Mouse (Mus musculus): ENCODE measurements around the gene Ccdc57. TPM values are rescaled to one million over a fixed set of nuclear protein-coding genes. Genes with fewer than 3 reads are reported as not detected.

The Ccdc57 gene
- polyA plus RNA-seq, 1 experiment from 2014 or later, result 1.1 TPM

DNA sequence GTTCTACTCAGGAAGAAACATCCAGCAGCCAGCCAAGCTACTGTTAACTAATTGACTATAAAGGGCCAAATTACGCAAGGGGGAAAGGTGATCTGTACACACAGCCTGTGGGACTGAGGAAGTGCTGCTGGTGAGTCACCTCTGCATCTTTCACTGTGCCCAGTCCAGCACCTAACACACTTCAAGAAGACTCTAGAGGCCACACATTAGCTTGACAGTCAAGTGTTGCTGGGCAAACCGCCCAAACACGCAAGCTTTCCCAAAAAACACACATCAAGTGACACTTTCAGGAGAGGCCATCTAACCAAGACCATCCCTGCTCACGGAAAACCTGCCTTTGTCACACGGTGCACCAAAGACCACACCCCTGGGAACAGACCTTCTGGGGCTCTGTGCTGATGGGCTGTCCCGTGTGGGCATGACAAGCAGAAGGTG lies 34.5 kb downstream of the Ccdc57 start:
- ATAC-seq (ENCODE audit: low FRiP score, low TSS enrichment), result peak; percentile 68
- Histone ChIP-seq H3K9ac (ENCODE audit: low read length) (no peak overlapping the region), H3K9me3 (ENCODE audit: control insufficient read depth, low read length) (no peaks in the 10 kb centered on the region), H3K27ac (replicated peaks) (no peak overlapping the region), H3K4me3 (ENCODE audit: low read depth, low read length) (no peak overlapping the region), H3K27me3 (ENCODE audit: control insufficient read depth, insufficient read depth, low read length) (no peaks in the 10 kb centered on the region), H3K4me1 (replicated peaks; ENCODE audit: control insufficient read depth, insufficient read depth) (no peaks in the 10 kb centered on the region), H3K36me3 (ENCODE audit: control insufficient read depth, insufficient read depth, low read length) (no peaks in the 10 kb centered on the region), H3K4me2 (replicated peaks; ENCODE audit: low read depth) (no peak overlapping the region)
- TF ChIP-seq EP300 (optimal IDR thresholded peaks at IDR 0.05) (no peak), CTCF (IDR thresholded peaks at IDR 0.05; ENCODE audit: low read depth) (no peak)
- 73% methylated on average over 6 of the region's 6 CpGs for WGBS
- peak; percentile 47 for DNase-seq (ENCODE audit: low spot score)

DNA sequence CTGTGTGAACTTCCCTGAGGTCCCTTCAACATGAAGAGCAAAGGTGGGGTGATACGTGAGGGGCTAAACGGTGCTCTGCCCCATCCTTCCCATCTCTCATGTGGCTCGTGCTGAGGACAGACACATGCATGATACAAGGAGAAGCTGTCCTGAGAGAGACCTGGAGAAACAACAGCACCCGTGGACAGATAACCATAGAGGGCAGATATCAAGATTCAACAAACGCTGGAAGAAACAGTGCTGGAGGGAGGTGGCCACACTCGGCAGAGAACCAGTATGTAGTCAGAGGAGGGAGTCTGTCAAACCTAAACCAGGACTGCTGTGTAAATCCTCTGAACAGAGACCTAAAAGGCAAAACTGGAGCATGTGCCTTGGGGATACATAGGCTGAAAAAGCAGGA lies 37.2 kb downstream of the Ccdc57 start:
- ATAC-seq (ENCODE audit: low FRiP score, low TSS enrichment) (no peak), DNase-seq (ENCODE audit: low spot score) (no peak)
- TF ChIP-seq EP300 (optimal IDR thresholded peaks at IDR 0.05) (no peak), CTCF (IDR thresholded peaks at IDR 0.05; ENCODE audit: low read depth) (no peak)
- Histone ChIP-seq H3K27ac (replicated peaks) (no peak overlapping the region), H3K27me3 (ENCODE audit: control insufficient read depth, insufficient read depth, low read length) (no peaks in the 10 kb centered on the region), H3K9ac (ENCODE audit: low read length) (no peak overlapping the region), H3K9me3 (ENCODE audit: control insufficient read depth, low read length) (no peaks in the 10 kb centered on the region), H3K4me1 (replicated peaks; ENCODE audit: control insufficient read depth, insufficient read depth) (no peaks in the 10 kb centered on the region), H3K4me3 (ENCODE audit: low read depth, low read length) (no peak overlapping the region), H3K36me3 (ENCODE audit: control insufficient read depth, insufficient read depth, low read length) (0 out of 2 replicates have a peak, but pooled peaks cover 2% of the 10 kb centered on the region), H3K4me2 (replicated peaks; ENCODE audit: low read depth) (no peak overlapping the region)
- 82% methylated on average over 6 of the region's 6 CpGs for WGBS

GRCm38 (mm10) chr11:120894397-120894796 lies 38.3 kb downstream of the Ccdc57 start:
- no peak for ATAC-seq (ENCODE audit: low FRiP score, low TSS enrichment)
- TF ChIP-seq CTCF (IDR thresholded peaks at IDR 0.05; ENCODE audit: low read depth), result peak; percentile 55
- no peak for TF ChIP-seq EP300 (optimal IDR thresholded peaks at IDR 0.05)
- H3K9me3 ChIP-seq (ENCODE audit: control insufficient read depth, low read length), result no peaks in the 10 kb centered on the region
- H3K4me2 ChIP-seq (replicated peaks; ENCODE audit: low read depth), result no peak overlapping the region
- no peak overlapping the region for H3K27ac ChIP-seq (replicated peaks)
- H3K4me1 ChIP-seq (replicated peaks; ENCODE audit: control insufficient read depth, insufficient read depth), result no peaks in the 10 kb centered on the region
- H3K9ac ChIP-seq (ENCODE audit: low read length), result no peak overlapping the region
- WGBS, result 71% methylated on average over 8 of the region's 8 CpGs
- no peak overlapping the region for H3K4me3 ChIP-seq (ENCODE audit: low read depth, low read length)
- H3K27me3 ChIP-seq (ENCODE audit: control insufficient read depth, insufficient read depth, low read length), result no peaks in the 10 kb centered on the region
- 0 out of 2 replicates have a peak, but pooled peaks cover 2% of the 10 kb centered on the region for H3K36me3 ChIP-seq (ENCODE audit: control insufficient read depth, insufficient read depth, low read length)
- DNase-seq (ENCODE audit: low spot score), result no peak

DNA sequence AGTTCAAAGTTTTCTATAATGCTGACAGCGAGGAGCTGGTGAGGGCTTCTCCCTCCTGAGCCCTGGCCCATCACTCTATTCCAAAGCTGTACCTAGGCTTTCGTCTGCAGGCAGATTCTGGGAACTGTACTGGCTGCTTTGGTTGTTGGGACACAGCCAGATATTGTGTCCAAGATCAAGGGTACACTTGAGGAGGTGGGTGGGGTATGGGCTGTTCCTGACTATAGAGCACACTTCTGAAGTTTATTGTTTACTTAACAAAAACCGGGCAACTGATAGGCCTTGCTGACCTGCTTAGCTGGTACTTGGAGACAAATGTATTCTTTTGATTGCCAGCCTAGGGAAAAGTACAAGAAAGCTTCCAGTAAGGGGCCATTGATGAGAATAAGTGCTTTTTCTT lies 43.5 kb downstream of the Ccdc57 start:
- no peaks in the 10 kb centered on the region for H3K9me3 ChIP-seq (ENCODE audit: control insufficient read depth, low read length)
- H3K4me2 ChIP-seq (replicated peaks; ENCODE audit: low read depth), result no peak overlapping the region
- no peaks in the 10 kb centered on the region for H3K27me3 ChIP-seq (ENCODE audit: control insufficient read depth, insufficient read depth, low read length)
- DNase-seq (ENCODE audit: low spot score) (peak; percentile 53), ATAC-seq (ENCODE audit: low FRiP score, low TSS enrichment) (peak; percentile 59)
- H3K27ac ChIP-seq (replicated peaks), result no peak overlapping the region
- H3K36me3 ChIP-seq (ENCODE audit: control insufficient read depth, insufficient read depth, low read length), result 0 out of 2 replicates have a peak, but pooled peaks cover 2% of the 10 kb centered on the region
- H3K4me1 ChIP-seq (replicated peaks; ENCODE audit: control insufficient read depth, insufficient read depth), result no peaks in the 10 kb centered on the region
- H3K4me3 ChIP-seq (ENCODE audit: low read depth, low read length), result no peak overlapping the region
- H3K9ac ChIP-seq (ENCODE audit: low read length), result no peak overlapping the region
- WGBS, result 52% methylated on average over 3 of the region's 3 CpGs
- no peak for TF ChIP-seq CTCF (IDR thresholded peaks at IDR 0.05; ENCODE audit: low read depth)
- TF ChIP-seq EP300 (optimal IDR thresholded peaks at IDR 0.05), result no peak

GRCm38 (mm10) chr11:120888718-120889117 lies 44.0 kb downstream of the Ccdc57 start:
- WGBS, result 80% methylated on average over 5 of the region's 5 CpGs

DNA sequence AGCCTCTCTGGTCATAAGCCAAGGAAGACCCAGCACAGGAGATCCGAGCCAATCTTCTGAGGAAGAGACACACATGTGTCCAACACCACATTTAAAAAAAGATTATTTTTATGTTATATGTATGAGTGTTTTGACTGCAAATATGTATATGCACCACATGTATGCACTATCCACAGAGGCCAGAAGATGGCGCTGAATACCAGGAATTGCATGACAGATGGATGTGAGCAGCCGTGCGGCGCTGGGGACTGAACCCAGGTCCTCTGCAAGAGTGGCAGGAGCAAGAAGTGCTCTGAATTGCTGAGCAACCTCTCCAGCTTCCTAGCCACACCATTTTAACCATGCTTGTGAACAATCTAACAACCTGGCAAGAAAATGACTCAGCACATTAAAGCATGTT lies 45.2 kb downstream of the Ccdc57 start:
- Histone ChIP-seq H3K36me3 (ENCODE audit: control insufficient read depth, insufficient read depth, low read length) (0 out of 2 replicates have a peak, but pooled peaks cover 2% of the 10 kb centered on the region), H3K9ac (ENCODE audit: low read length) (no peak overlapping the region), H3K4me3 (ENCODE audit: low read depth, low read length) (no peak overlapping the region), H3K4me2 (replicated peaks; ENCODE audit: low read depth) (no peak overlapping the region), H3K4me1 (replicated peaks; ENCODE audit: control insufficient read depth, insufficient read depth) (no peaks in the 10 kb centered on the region), H3K27me3 (ENCODE audit: control insufficient read depth, insufficient read depth, low read length) (no peaks in the 10 kb centered on the region), H3K27ac (replicated peaks) (no peak overlapping the region), H3K9me3 (ENCODE audit: control insufficient read depth, low read length) (no peaks in the 10 kb centered on the region)
- WGBS, result 91% methylated on average over 5 of the region's 5 CpGs
- no peak for ATAC-seq (ENCODE audit: low FRiP score, low TSS enrichment)
- DNase-seq (ENCODE audit: low spot score), result no peak
- peak; percentile 53 for TF ChIP-seq CTCF (IDR thresholded peaks at IDR 0.05; ENCODE audit: low read depth)
- TF ChIP-seq EP300 (optimal IDR thresholded peaks at IDR 0.05), result no peak

More at GRCm38 (mm10) chr11:120888718-120889117, 44.0 kb downstream of the Ccdc57 start:
- Histone ChIP-seq H3K27me3 (ENCODE audit: control insufficient read depth, insufficient read depth, low read length) (no peaks in the 10 kb centered on the region), H3K27ac (replicated peaks) (no peak overlapping the region), H3K4me2 (replicated peaks; ENCODE audit: low read depth) (no peak overlapping the region), H3K4me3 (ENCODE audit: low read depth, low read length) (no peak overlapping the region), H3K9ac (ENCODE audit: low read length) (no peak overlapping the region), H3K4me1 (replicated peaks; ENCODE audit: control insufficient read depth, insufficient read depth) (no peaks in the 10 kb centered on the region), H3K9me3 (ENCODE audit: control insufficient read depth, low read length) (no peaks in the 10 kb centered on the region), H3K36me3 (ENCODE audit: control insufficient read depth, insufficient read depth, low read length) (0 out of 2 replicates have a peak, but pooled peaks cover 2% of the 10 kb centered on the region)
- DNase-seq (ENCODE audit: low spot score), result no peak
- no peak for ATAC-seq (ENCODE audit: low FRiP score, low TSS enrichment)
- no peak for TF ChIP-seq EP300 (optimal IDR thresholded peaks at IDR 0.05)

Data from stomach, postnatal 0 days (tissue).